7 mouse cellular contexts compared by ENCODE assay signal in genomic region chr5:31571023-31571608, GRCm38 (mm10). TPM values are rescaled to one million over a fixed set of nuclear protein-coding genes. Genes with fewer than 3 reads are reported as not detected.
DNase-seq lines count a peak whose midpoint lies in the region; ATAC-seq and TF ChIP-seq lines count a peak whose summit lies in the region.

No protein-coding gene starts in this region.

- H3K4me2 ChIP-seq in intestine, embryonic 14.5 days (ENCODE audit: low read length): peak overlapping the region; percentile 43
- H3K4me2 ChIP-seq in limb, embryonic 13.5 days (replicated peaks): peak overlapping the region; percentile 52
- H3K4me2 ChIP-seq in midbrain, embryonic 13.5 days (replicated peaks): peak overlapping the region; percentile 33

- in situ Hi-C loops in Patski (cut with MboI; ENCODE audit: low pct_unique_long_range_greater_than_20kb): loop anchor here (25.0 kb wide), 1 partner anchor 941 kb away; no protein-coding TSS in a partner anchor

- CTCF ChIA-PET in Patski (lab: Charles Lee): interaction anchor here (1.2 to 1.4 kb wide), 3 partner anchors 11 to 626 kb away, joined by 3 to 5 read pairs (median 4); no protein-coding TSS in a partner anchor

- peaks cover 14% of the 10 kb centered on the region; the same call in 1 of the 2 replicates for H3K4me1 ChIP-seq in intestine, embryonic 14.5 days (replicated peaks; ENCODE audit: control insufficient read depth, insufficient read depth, low read length)
- H3K4me1 ChIP-seq in limb, embryonic 13.5 days: peaks cover 13% of the 10 kb centered on the region
- peaks cover 10% of the 10 kb centered on the region for H3K4me1 ChIP-seq in midbrain, embryonic 13.5 days (replicated peaks)

- peak; percentile 62 for ATAC-seq in Patski
- ATAC-seq in intestine, embryonic 14.5 days (replicated peaks; ENCODE audit: low FRiP score, low TSS enrichment, low read depth): no peak
- ATAC-seq in limb, embryonic 13.5 days (ENCODE audit: low FRiP score, low read depth): no peak
- ATAC-seq in midbrain, embryonic 13.5 days: no peak

- TF ChIP-seq CTCF in Patski (IDR thresholded peaks at IDR 0.05): no peak

- H3K36me3 ChIP-seq in intestine, embryonic 14.5 days (ENCODE audit: control insufficient read depth, insufficient read depth, low read length): no peaks in the 10 kb centered on the region
- H3K36me3 ChIP-seq in limb, embryonic 13.5 days: no peaks in the 10 kb centered on the region; the same call in 1 of the 2 replicates
- H3K36me3 ChIP-seq in midbrain, embryonic 13.5 days: 0 out of 2 replicates have a peak, but pooled peaks cover 2% of the 10 kb centered on the region

- H3K4me3 ChIP-seq in intestine, embryonic 14.5 days (ENCODE audit: low read depth, low read length): no peak overlapping the region
- 0 out of 2 replicates have a peak overlapping the region, but pooled peaks have one; percentile 7 for H3K4me3 ChIP-seq in limb, embryonic 13.5 days
- no peak overlapping the region for H3K4me3 ChIP-seq in midbrain, embryonic 13.5 days (replicated peaks)

- WGBS in intestine, embryonic 14.5 days: 18% methylated on average over 20 of the region's 20 CpGs
- 20% methylated on average over 20 of the region's 20 CpGs for WGBS in limb, embryonic 13.5 days
- WGBS in midbrain, embryonic 13.5 days: 13% methylated on average over 20 of the region's 20 CpGs

- no peaks in the 10 kb centered on the region for H3K9me3 ChIP-seq in intestine, embryonic 14.5 days (ENCODE audit: control insufficient read depth, low read length)
- H3K9me3 ChIP-seq in limb, embryonic 13.5 days: no peaks in the 10 kb centered on the region
- H3K9me3 ChIP-seq in midbrain, embryonic 13.5 days: no peaks in the 10 kb centered on the region

- no peaks in the 10 kb centered on the region for H3K27me3 ChIP-seq in Patski
- H3K27me3 ChIP-seq in intestine, embryonic 14.5 days (replicated peaks; ENCODE audit: control insufficient read depth, insufficient read depth, low read length): no peaks in the 10 kb centered on the region
- no peaks in the 10 kb centered on the region for H3K27me3 ChIP-seq in limb, embryonic 13.5 days
- H3K27me3 ChIP-seq in midbrain, embryonic 13.5 days: no peaks in the 10 kb centered on the region

- POLR2A ChIA-PET in Patski (lab: Charles Lee): interaction anchor here (1.0 to 2.0 kb wide), 5 partner anchors 9 to 60 kb away, joined by 3 to 10 read pairs (median 4); no protein-coding TSS in a partner anchor

- H3K27ac ChIP-seq in intestine, embryonic 14.5 days (ENCODE audit: low read depth): peak overlapping the region; percentile 34; the same call in 1 of the 2 replicates
- H3K27ac ChIP-seq in limb, embryonic 13.5 days: 0 out of 2 replicates have a peak overlapping the region, but pooled peaks have one; percentile 10
- no peak overlapping the region for H3K27ac ChIP-seq in midbrain, embryonic 13.5 days

- peak overlapping the region; percentile 29; the same call in 1 of the 2 replicates for H3K9ac ChIP-seq in intestine, embryonic 14.5 days (ENCODE audit: low read length)
- peak overlapping the region; percentile 50 for H3K9ac ChIP-seq in limb, embryonic 13.5 days
- H3K9ac ChIP-seq in midbrain, embryonic 13.5 days (replicated peaks): peak overlapping the region; percentile 28; the same call in 1 of the 2 replicates

- DNase-seq in Patski (ENCODE audit: low read depth, low spot score): peak; percentile 93
- peak; percentile 53 for DNase-seq in c-Kit-positive CD71-negative TER-119-negative erythroid progenitor cells, embryonic 14.5 days (ENCODE audit: low read depth)
- DNase-seq in gastrocnemius, postnatal 25 days: peak; percentile 62
- DNase-seq in intestine, embryonic 14.5 days (ENCODE audit: low spot score): no peak
- DNase-seq in urinary bladder, adult 2 months (ENCODE audit: low spot score): no peak

RNA-seq across cellular contexts. Expression of gene Mrpl33, which starts 25.6 kb away (rescaled TPM):
- 243 TPM for polyA plus RNA-seq in Patski (2021)
- 100 to 1,000 TPM; 244 to 251 TPM for total RNA-seq in gastrocnemius, postnatal 25 days (2021)
- 298 and 334 TPM in 2 replicates for polyA plus RNA-seq in intestine, embryonic 14.5 days (2014; fragmentation: Nextera tagmentation; extraction: Ambion mirVana)
- 259 and 285 TPM in 2 replicates for polyA plus RNA-seq in limb, embryonic 13.5 days (2015; fragmentation: Nextera tagmentation; extraction: Ambion mirVana)
- 188 and 192 TPM in 2 replicates for polyA plus RNA-seq in midbrain, embryonic 13.5 days (2015; fragmentation: Nextera tagmentation; extraction: Ambion mirVana)
- 174 and 196 TPM in 2 replicates for polyA plus RNA-seq in urinary bladder, adult 2 months (2012; rRNA removed)

RNA-seq across cellular contexts. Expression of gene Supt7l, which starts 43.5 kb away (rescaled TPM):
- 25.7 TPM for polyA plus RNA-seq in Patski (2021)
- 1 to 10 TPM; 8.0 to 9.4 TPM for total RNA-seq in gastrocnemius, postnatal 25 days (2021)
- 14.5 and 16.7 TPM in 2 replicates for polyA plus RNA-seq in intestine, embryonic 14.5 days (2014; fragmentation: Nextera tagmentation; extraction: Ambion mirVana)
- 30.8 and 31.2 TPM in 2 replicates for polyA plus RNA-seq in limb, embryonic 13.5 days (2015; fragmentation: Nextera tagmentation; extraction: Ambion mirVana)
- 30.5 and 33.7 TPM in 2 replicates for polyA plus RNA-seq in midbrain, embryonic 13.5 days (2015; fragmentation: Nextera tagmentation; extraction: Ambion mirVana)
- polyA plus RNA-seq in urinary bladder, adult 2 months (2012; rRNA removed): 12.9 and 16.7 TPM in 2 replicates

RNA-seq across cellular contexts. Expression of gene Slc4a1ap, which starts 44.3 kb away (rescaled TPM):
- 45.8 TPM for polyA plus RNA-seq in Patski (2021)
- 10 to 100 TPM; 17.4 to 18.6 TPM for total RNA-seq in gastrocnemius, postnatal 25 days (2021)
- 25.4 and 28.3 TPM in 2 replicates for polyA plus RNA-seq in intestine, embryonic 14.5 days (2014; fragmentation: Nextera tagmentation; extraction: Ambion mirVana)
- 37.0 and 38.6 TPM in 2 replicates for polyA plus RNA-seq in limb, embryonic 13.5 days (2015; fragmentation: Nextera tagmentation; extraction: Ambion mirVana)
- 32.6 and 34.8 TPM in 2 replicates for polyA plus RNA-seq in midbrain, embryonic 13.5 days (2015; fragmentation: Nextera tagmentation; extraction: Ambion mirVana)
- polyA plus RNA-seq in urinary bladder, adult 2 months (2012; rRNA removed): 17.1 and 18.8 TPM in 2 replicates

Comparison
In these comparisons a context has a peak if more than half of its experiments do, and no peak if none do; other contexts are left out.
1. DNase-seq: peak in Patski (single experiment), c-Kit-positive CD71-negative TER-119-negative erythroid progenitor cells, embryonic 14.5 days (single experiment) and gastrocnemius, postnatal 25 days (single experiment); none in intestine, embryonic 14.5 days (single experiment) and urinary bladder, adult 2 months (single experiment).
2. Peak in every context shown above with its lines, with median percentiles within 50 percentile points of each other: H3K4me2 ChIP-seq and H3K9ac ChIP-seq.